Mouse (Mus musculus) midbrain, embryonic 12.5 days (tissue): Measurements from ENCODE around the gene Rmnd5b. TPM values are rescaled to one million over a fixed set of nuclear protein-coding genes. Genes with fewer than 3 reads are reported as not detected.

Experiments
- ATAC-seq: fragments of 200-750 bp; cut with Nextera tagmentation; 2 replicates; pipeline ENCODE4 v1.8.0; 2017; ENCODE audit warnings: low read depth, moderate TSS enrichment, moderate library complexity; ENCODE audit not compliant: low FRiP score
- H3K27ac ChIP-seq: fragments of 300-500 bp; sonication (generic); replicated peaks from 2 replicates; pipeline ENCODE4 v1.5.1; 2016; ENCODE audit warnings: mild to moderate bottlenecking
- H3K27me3 ChIP-seq: fragments of 300-500 bp; sonication (generic); 2 replicates; pipeline ENCODE4 v1.6.1; 2016; ENCODE audit warnings: mild to moderate bottlenecking
- H3K36me3 ChIP-seq: fragments of 300-500 bp; sonication (generic); 2 replicates; pipeline ENCODE4 v1.6.1; 2016
- H3K4me1 ChIP-seq: fragments of 300-500 bp; sonication (generic); 2 replicates; pipeline ENCODE4 v1.6.1; 2016
- H3K4me2 ChIP-seq: fragments of 300-500 bp; sonication (generic); replicated peaks from 2 replicates; pipeline ENCODE4 v1.6.1; 2016; ENCODE audit warnings: mild to moderate bottlenecking, moderate library complexity
- H3K4me3 ChIP-seq: fragments of 300-500 bp; sonication (generic); 2 replicates; pipeline ENCODE4 v1.5.1; 2016; ENCODE audit warnings: mild to moderate bottlenecking
- H3K9ac ChIP-seq: fragments of 300-500 bp; sonication (generic); replicated peaks from 2 replicates; pipeline ENCODE4 v1.6.1; 2016; ENCODE audit warnings: mild to moderate bottlenecking, moderate library complexity
- H3K9me3 ChIP-seq: fragments of 300-500 bp; sonication (generic); 2 replicates; pipeline ENCODE4 v1.6.1; 2016; ENCODE audit warnings: mild to moderate bottlenecking
- WGBS: fragments of 180-500 bp; shearing (Covaris S2); methylation state at CpG from one replicate; pipeline ENCODE4 v1.1.7; 2016; 5-methylcytosine and 5-hydroxymethylcytosine counted together
- polyA plus RNA-seq: library from polyadenylated mRNA; unstranded; fragments of >200 nt; fragmentation: Nextera tagmentation; extraction: Ambion mirVana; gene quantifications from 2 replicates; pipeline ENCODE4 v1.2.1, GENCODE M21; 2016

Rmnd5b gene
- polyA plus RNA-seq, 1 experiment from 2014 or later: 46.8 TPM

- ATAC-seq: no peak
- WGBS: 78% methylated on average over 6 of the region's 6 CpGs
- no peak overlapping the region for H3K27ac ChIP-seq
- no peak overlapping the region for H3K4me2 ChIP-seq
- no peak overlapping the region for H3K9ac ChIP-seq
- no peak overlapping the region for H3K4me3 ChIP-seq
- no peaks in the 10 kb centered on the region for H3K36me3 ChIP-seq
- no peaks in the 10 kb centered on the region for H3K4me1 ChIP-seq
- no peaks in the 10 kb centered on the region for H3K27me3 ChIP-seq
- no peaks in the 10 kb centered on the region for H3K9me3 ChIP-seq
These were observed 23.0 kb upstream of the Rmnd5b start for GRCm38 (mm10) chr11:51658705-51659104.

- Histone ChIP-seq H3K4me1 (no peaks in the 10 kb centered on the region), H3K27ac (no peak overlapping the region), H3K27me3 (no peaks in the 10 kb centered on the region), H3K9ac (no peak overlapping the region), H3K9me3 (no peaks in the 10 kb centered on the region), H3K4me3 (no peak overlapping the region), H3K4me2 (no peak overlapping the region), H3K36me3 (no peaks in the 10 kb centered on the region)
- 70% methylated on average over 7 of the region's 7 CpGs for WGBS
- ATAC-seq: no peak
These were observed 22.6 kb upstream of the Rmnd5b start for GRCm38 (mm10) chr11:51658291-51658690.

GRCm38 (mm10) chr11:51656798-51657521 is 21.3 kb upstream of the Rmnd5b start:
- Histone ChIP-seq H3K9ac (no peak overlapping the region), H3K27me3 (peaks cover 2% of the 10 kb centered on the region; the same call in 1 of the 2 replicates), H3K4me2 (no peak overlapping the region), H3K4me3 (no peak overlapping the region), H3K27ac (no peak overlapping the region), H3K36me3 (no peaks in the 10 kb centered on the region), H3K9me3 (no peaks in the 10 kb centered on the region), H3K4me1 (no peaks in the 10 kb centered on the region)
- 89% methylated on average over 10 of the region's 10 CpGs for WGBS
- ATAC-seq: no peak

- Histone ChIP-seq H3K36me3 (no peaks in the 10 kb centered on the region), H3K27me3 (peaks cover 23% of the 10 kb centered on the region), H3K9ac (no peak overlapping the region), H3K4me2 (no peak overlapping the region), H3K9me3 (no peaks in the 10 kb centered on the region), H3K4me3 (no peak overlapping the region), H3K4me1 (peaks cover 11% of the 10 kb centered on the region), H3K27ac (no peak overlapping the region)
- ATAC-seq: no peak
- WGBS: 90% methylated on average over 3 of the region's 3 CpGs
These were observed 19.2 kb upstream of the Rmnd5b start for GRCm38 (mm10) chr11:51654891-51655290.

DNA sequence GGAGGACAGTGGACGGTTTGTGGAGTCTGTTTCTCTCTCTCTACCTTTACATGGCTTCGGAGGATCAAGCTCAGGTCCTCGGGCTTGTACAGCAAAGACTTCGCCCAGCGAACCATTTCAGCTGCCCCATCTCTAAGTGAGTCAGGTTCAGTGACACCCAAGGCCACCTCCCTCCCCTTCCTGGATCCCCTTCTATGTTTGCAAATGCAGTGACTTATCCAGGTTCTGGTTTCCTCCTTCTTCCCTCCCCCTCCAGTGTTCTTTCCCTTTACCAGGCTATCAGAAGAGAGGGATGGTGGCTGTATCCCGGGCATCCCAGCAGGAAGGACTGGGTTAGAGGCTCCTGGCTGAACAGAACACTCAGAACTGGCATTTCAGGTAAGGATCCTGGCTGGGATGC is 18.0 kb upstream of the Rmnd5b start:
- ATAC-seq: no peak
- Histone ChIP-seq H3K4me3 (no peak overlapping the region), H3K9ac (no peak overlapping the region), H3K27ac (no peak overlapping the region; the same call in 1 of the 2 replicates), H3K4me2 (no peak overlapping the region), H3K27me3 (peaks cover 30% of the 10 kb centered on the region), H3K4me1 (peaks cover 22% of the 10 kb centered on the region), H3K36me3 (no peaks in the 10 kb centered on the region), H3K9me3 (no peaks in the 10 kb centered on the region)
- 89% methylated on average over 6 of the region's 6 CpGs for WGBS

- no peaks in the 10 kb centered on the region for H3K9me3 ChIP-seq
- peaks cover 30% of the 10 kb centered on the region for H3K27me3 ChIP-seq
- no peaks in the 10 kb centered on the region for H3K36me3 ChIP-seq
- 92% methylated on average over 4 of the region's 4 CpGs for WGBS
- ATAC-seq: no peak
- peaks cover 30% of the 10 kb centered on the region for H3K4me1 ChIP-seq
- H3K9ac ChIP-seq: no peak overlapping the region
- no peak overlapping the region for H3K4me3 ChIP-seq
- no peak overlapping the region for H3K4me2 ChIP-seq
- H3K27ac ChIP-seq: no peak overlapping the region
These were observed 17.3 kb upstream of the Rmnd5b start for GRCm38 (mm10) chr11:51652889-51653418.

- Histone ChIP-seq H3K4me1 (peaks cover 31% of the 10 kb centered on the region), H3K27me3 (peaks cover 30% of the 10 kb centered on the region), H3K27ac (no peak within 1 kb of the TSS), H3K9ac (peak within 1 kb of the TSS; percentile 62), H3K36me3 (no peaks in the 10 kb centered on the region), H3K4me2 (peak within 1 kb of the TSS; percentile 87), H3K9me3 (no peaks in the 10 kb centered on the region), H3K4me3 (peak within 1 kb of the TSS; percentile 58)
- ATAC-seq: peak; percentile 47; the same call in 1 of the 2 replicates
- under 1% methylated on average over 58 of the region's 70 CpGs for WGBS
These were observed 15.2 kb upstream of the Rmnd5b start, which contains the start of the genes N4bp3 and D930048N14Rik for GRCm38 (mm10) chr11:51650691-51651515. Gene N4bp3, minus strand, starts transcription at chr11:51650842. Gene D930048N14Rik, plus strand, starts transcription at chr11:51650954.

DNA sequence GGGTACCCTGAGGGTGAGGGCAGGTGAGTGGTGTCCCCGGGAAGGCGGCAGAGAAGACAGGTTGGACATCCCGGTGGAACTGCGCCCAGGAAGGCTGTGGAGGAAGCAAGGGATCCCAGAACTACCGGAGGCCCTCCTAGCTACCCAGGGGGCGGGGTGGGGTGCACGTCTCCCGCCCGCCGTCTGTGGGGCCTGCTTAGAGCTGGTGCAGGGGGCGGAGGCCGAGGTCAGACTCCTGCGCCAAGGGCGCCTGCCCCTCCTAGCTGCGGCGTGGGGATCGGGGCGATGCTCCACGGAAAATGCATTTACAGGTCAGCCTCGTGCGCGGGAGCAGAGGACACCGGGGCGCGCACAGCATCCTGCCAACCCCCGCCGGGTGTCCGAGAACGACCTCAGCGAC is 14.6 kb upstream of the Rmnd5b start:
- Histone ChIP-seq H3K4me2 (peak overlapping the region; percentile 87), H3K27ac (no peak overlapping the region), H3K27me3 (peaks cover 30% of the 10 kb centered on the region), H3K9ac (peak overlapping the region; percentile 62), H3K36me3 (no peaks in the 10 kb centered on the region), H3K4me1 (peaks cover 31% of the 10 kb centered on the region), H3K4me3 (peak overlapping the region; percentile 58), H3K9me3 (no peaks in the 10 kb centered on the region)
- WGBS: under 1% methylated on average over 30 of the region's 30 CpGs
- ATAC-seq: no peak

DNA sequence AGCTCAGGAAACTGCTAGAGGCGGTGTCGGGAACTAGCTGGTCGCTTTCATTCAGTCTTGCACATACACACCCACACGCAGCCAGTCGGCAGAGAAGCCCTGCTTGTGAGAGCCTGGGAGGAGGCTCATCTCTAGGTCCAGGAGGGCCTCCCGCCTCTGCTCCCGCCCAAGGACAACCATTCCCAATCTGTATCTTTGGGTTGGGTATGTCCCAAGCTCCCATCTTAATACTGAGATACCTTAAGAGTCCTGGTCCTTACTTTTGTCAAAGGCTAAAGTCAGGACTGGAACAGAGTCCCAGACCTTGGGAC is 14.1 kb upstream of the Rmnd5b start:
- Histone ChIP-seq H3K9ac (peak overlapping the region; percentile 62), H3K27me3 (peaks cover 30% of the 10 kb centered on the region), H3K4me2 (peak overlapping the region; percentile 87), H3K4me3 (peak overlapping the region; percentile 58), H3K9me3 (no peaks in the 10 kb centered on the region), H3K4me1 (peaks cover 31% of the 10 kb centered on the region), H3K27ac (no peak overlapping the region), H3K36me3 (no peaks in the 10 kb centered on the region)
- ATAC-seq: no peak
- 2% methylated on average over 7 of the region's 7 CpGs for WGBS

- no peaks in the 10 kb centered on the region for H3K9me3 ChIP-seq
- WGBS: 18% methylated on average over 11 of the region's 11 CpGs
- H3K4me2 ChIP-seq: peak overlapping the region; percentile 87
- no peaks in the 10 kb centered on the region for H3K36me3 ChIP-seq
- H3K27me3 ChIP-seq: peaks cover 30% of the 10 kb centered on the region
- H3K27ac ChIP-seq: peak overlapping the region; percentile 43; the same call in 1 of the 2 replicates
- 0 out of 2 replicates have a peak overlapping the region, but pooled peaks have one; percentile 31 for H3K9ac ChIP-seq
- H3K4me3 ChIP-seq: peak overlapping the region; percentile 58; the same call in 1 of the 2 replicates
- 0 out of 2 replicates have a peak, but pooled peaks have one; percentile 8 for ATAC-seq
- peaks cover 31% of the 10 kb centered on the region for H3K4me1 ChIP-seq
These were observed 13.6 kb upstream of the Rmnd5b start for GRCm38 (mm10) chr11:51649111-51649888.

DNA sequence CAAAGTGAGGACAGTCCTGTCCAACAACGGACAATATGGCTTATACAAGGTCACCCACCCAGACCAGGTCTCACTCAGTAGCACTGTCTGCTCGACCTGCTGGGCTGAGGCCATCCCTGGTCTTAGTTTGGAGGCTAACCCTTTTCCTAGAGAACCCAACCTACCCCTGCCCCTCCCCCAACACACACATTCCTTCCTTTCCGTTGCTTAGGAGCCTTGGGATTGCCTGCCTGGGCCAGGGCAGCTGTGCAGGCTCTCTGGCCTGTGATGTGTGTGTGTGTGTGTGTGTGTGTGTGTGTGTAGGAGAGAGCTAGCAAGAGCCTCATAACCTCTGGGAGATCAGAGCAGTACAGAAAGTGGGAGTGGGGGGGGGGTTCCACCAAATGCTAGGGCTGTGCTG is 12.9 kb upstream of the Rmnd5b start:
- Histone ChIP-seq H3K4me3 (no peak overlapping the region), H3K4me1 (peaks cover 31% of the 10 kb centered on the region), H3K27me3 (peaks cover 30% of the 10 kb centered on the region), H3K4me2 (peak overlapping the region; percentile 87), H3K27ac (peak overlapping the region; percentile 43; the same call in 1 of the 2 replicates), H3K36me3 (0 out of 2 replicates have a peak, but pooled peaks cover 3% of the 10 kb centered on the region), H3K9ac (0 out of 2 replicates have a peak overlapping the region, but pooled peaks have one; percentile 31), H3K9me3 (no peaks in the 10 kb centered on the region)
- ATAC-seq: peak; percentile 79
- 8% methylated on average over 3 of the region's 3 CpGs for WGBS
